Mouse (Mus musculus) small intestine, adult 2 months (tissue): ENCODE measurements around the gene Cep170.

Source experiments
- CTCF ChIP-seq: fragments of 200-500 bp; IDR thresholded peaks from 2 replicates; pipeline ENCODE4 v1.5.1; 2012; ENCODE audit warnings: low read depth, mild to moderate bottlenecking, control low read depth, inconsistent platforms, low read length, moderate library complexity, mixed read lengths; ENCODE audit not compliant: insufficient replicate concordance, insufficient read length; ENCODE audit errors: extremely low read depth
- POLR2A ChIP-seq: fragments of 200-500 bp; IDR thresholded peaks from 2 replicates; pipeline ENCODE4 v1.6.1; 2012; ENCODE audit warnings: low read depth, mild to moderate bottlenecking, control low read depth, inconsistent platforms, low read length, moderate library complexity

DNA sequence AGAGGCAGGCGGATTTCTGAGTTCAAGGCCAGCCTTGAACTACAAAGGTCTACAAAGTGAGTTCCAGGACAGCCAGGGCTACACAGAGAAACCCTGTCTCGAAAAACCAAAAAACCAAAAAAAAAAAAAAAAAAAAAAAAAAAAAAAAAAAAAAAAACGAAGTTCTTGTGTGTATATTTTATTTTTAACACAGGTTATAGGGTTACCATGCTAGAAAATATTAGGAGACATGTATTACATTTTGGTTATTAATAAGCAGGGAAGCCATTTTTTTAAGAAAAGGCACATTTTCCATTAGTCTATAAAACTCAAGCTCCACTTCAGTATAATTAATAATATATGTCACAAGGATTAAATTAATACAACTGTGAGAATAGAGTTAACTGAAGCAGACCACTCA is 2.0 kb downstream of the Cep170 start:
- TF ChIP-seq POLR2A (no peak), CTCF (no peak)
